Mouse (Mus musculus) monocyte, adult 5-6 weeks (primary cell): ENCODE results near the gene Arhgap6. TPM values are rescaled to one million over a fixed set of nuclear protein-coding genes. Genes with fewer than 3 reads are reported as not detected.

Experiments
- ATAC-seq: fragments of 153-309, 156-312 bp; replicated peaks from 2 replicates; pipeline ENCODE4 v1.8.0; 2017; ENCODE audit warnings: mild to moderate bottlenecking; ENCODE audit not compliant: low TSS enrichment, insufficient number of reproducible peaks, severe bottlenecking, poor library complexity, low FRiP score
- total RNA-seq: library from RNA; stranded (forward); fragments of 200-1000, 200-491, 200-594 nt; gene quantifications from 3 replicates; pipeline ENCODE4 v1.2.3, GENCODE M21; 2017

The Arhgap6 gene
- total RNA-seq, result 1.7 to 3.3 TPM (median 2.2 TPM) in 3 replicates

GRCm38 (mm10) chrX:168794974-168795858 lies at the start of gene Arhgap6:
Arhgap6 (plus strand) TSS chrX:168795099.
- ATAC-seq, result no peak

- ATAC-seq, result no peak
Measured at GRCm38 (mm10) chrX:168747011-168747410, 47.9 kb upstream of the Arhgap6 start.

- no peak for ATAC-seq
Measured at GRCm38 (mm10) chrX:168795859-168796848, 1.3 kb downstream of the Arhgap6 start.

GRCm38 (mm10) chrX:168804677-168805076 lies 9.8 kb downstream of the Arhgap6 start:
- ATAC-seq, result no peak

DNA sequence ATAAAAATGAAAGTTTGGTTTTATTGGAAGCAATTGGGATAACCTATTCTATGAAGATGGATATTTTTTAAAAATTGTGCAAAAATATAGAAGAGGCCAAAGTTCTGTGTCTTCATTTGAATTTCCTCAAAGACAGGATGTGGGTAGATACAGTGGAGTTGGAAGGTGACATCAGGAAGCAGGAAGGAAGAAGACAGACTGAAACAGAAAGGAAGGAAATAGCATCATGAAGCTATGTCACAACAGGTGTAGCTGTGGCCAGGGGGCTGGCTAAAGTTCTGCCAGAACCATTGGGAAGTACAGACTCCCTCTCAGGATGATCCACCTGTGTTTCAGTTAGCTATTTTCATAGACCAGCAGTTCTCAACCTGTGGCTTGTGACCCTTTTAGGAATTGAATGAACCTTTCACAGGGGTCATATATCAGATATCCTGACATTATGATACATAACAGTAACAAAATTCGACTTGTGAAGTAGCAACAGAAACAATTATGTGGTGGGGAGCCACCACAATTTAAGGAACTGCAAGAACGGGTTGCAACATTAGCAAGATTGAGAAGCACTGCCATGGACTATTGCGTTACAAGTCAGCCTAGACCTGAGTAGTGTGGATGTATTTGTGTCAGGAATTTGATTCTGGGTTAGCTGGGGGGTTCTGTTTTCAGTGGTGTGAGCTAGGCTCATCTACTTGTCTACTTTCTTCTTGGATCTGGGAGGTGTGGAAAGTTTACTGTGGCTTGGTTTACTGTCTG lies 15.8 kb downstream of the Arhgap6 start:
- ATAC-seq, result 0 out of 2 replicates have a peak, but pooled peaks have one; percentile 31

- no peak for ATAC-seq
Measured at GRCm38 (mm10) chrX:168818858-168819257, 24.0 kb downstream of the Arhgap6 start.

GRCm38 (mm10) chrX:168824166-168824565 lies 29.3 kb downstream of the Arhgap6 start:
- no peak for ATAC-seq

- ATAC-seq, result no peak
Measured at GRCm38 (mm10) chrX:168832343-168832742, 37.4 kb downstream of the Arhgap6 start.

- ATAC-seq, result no peak
Measured at GRCm38 (mm10) chrX:168848062-168848461, 53.2 kb downstream of the Arhgap6 start.

DNA sequence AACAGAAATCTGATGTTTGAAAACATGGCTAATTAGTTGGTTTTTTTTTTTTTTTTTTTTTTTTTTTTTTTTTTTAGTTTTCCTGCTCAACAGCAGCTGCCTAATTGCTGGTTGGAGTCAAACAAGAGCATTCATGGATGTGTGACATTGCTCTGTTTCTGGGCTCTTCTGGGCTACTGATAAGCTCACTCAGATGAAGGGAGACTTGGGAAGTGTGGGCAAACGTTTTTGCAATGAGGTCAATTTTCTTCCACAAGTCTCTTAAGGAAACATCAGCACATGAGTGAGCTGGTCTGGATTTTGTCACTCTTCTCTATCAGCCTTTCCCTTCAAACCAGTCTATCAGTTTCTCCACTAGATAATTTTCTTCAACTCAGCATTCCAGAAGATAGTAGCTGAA lies 79.8 kb downstream of the Arhgap6 start:
- ATAC-seq, result no peak

- ATAC-seq, result no peak
Measured at GRCm38 (mm10) chrX:168903557-168903956, 108.7 kb downstream of the Arhgap6 start.

DNA sequence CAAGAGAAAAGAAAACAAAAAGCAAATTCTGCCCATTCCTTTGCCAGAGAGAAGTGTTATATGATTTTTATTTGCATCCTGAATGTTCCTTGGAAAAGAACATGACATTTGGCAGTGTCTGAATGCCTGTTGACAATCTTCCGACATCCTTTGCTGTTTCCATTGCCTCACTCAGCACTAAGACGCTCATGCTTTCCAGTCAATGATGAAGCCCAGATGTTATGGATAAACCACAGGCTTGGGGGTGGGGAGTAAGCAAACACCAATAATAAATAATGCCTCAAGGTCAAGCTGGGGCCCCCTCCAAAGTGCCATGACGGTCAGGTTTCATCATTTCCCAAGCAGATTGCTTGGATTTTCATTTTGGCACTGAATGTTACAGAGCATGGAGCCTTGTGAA lies 109.2 kb downstream of the Arhgap6 start:
- no peak for ATAC-seq

GRCm38 (mm10) chrX:168907586-168907985 lies 112.7 kb downstream of the Arhgap6 start:
- no peak for ATAC-seq

- ATAC-seq, result no peak
Measured at GRCm38 (mm10) chrX:168913519-168913918, 118.6 kb downstream of the Arhgap6 start.

GRCm38 (mm10) chrX:168920942-168921341 lies 126.0 kb downstream of the Arhgap6 start:
- ATAC-seq, result no peak

DNA sequence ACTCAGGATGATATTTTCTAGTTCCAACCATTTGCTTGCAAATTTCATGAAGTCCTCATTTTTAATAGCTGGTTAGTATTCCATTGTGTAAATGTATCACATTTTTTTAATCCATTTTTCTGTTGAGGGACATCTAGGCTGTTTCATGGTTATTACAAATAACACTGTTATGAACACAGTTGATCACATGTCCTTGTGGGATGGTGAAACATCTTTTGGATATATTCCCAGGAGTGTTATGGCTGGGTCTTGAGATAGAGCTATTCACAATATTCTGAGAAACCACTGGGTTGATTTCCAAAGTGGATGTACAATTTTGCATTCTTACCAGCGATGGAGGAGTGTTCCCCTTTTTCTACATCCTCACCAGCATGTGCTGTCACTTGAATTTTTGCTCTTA lies 137.5 kb downstream of the Arhgap6 start:
- ATAC-seq, result no peak

DNA sequence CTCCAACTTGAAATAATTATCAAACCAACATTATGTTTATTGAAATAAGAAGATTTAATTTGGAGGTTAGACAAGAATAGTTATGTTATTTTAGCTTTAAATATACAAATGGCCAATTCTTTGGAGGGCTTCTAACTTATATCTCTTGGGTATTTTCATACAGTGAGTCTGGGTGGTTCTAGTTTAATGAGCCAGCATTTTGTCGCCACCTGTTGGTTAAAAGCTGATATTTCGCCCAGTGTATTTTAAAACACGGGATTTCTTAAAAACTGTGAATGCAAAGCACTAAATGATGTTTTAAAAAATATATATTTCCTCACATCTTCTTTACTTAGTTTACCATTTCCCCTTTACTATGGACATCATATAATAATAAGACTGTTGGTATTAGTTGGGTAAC lies 140.5 kb downstream of the Arhgap6 start:
- ATAC-seq, result no peak

DNA sequence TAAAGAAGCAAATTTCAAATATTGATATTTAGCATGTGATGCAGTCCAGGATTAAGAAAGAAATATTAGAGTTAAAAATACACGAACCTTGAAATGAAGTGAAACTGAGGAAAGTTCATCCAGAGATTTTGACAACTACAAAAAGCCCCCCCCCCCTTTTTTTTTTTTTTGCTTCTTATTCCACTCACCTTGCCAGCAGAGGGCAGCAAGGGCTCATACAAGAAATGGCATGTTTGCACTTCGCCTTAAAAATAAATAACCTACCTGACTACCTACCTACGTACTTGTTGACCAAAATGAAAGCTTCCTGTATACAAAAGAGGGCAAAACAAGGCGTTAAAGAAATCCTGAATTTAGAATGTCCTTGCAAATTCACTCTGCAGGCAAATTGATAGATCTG lies 143.0 kb downstream of the Arhgap6 start:
- ATAC-seq, result no peak

DNA sequence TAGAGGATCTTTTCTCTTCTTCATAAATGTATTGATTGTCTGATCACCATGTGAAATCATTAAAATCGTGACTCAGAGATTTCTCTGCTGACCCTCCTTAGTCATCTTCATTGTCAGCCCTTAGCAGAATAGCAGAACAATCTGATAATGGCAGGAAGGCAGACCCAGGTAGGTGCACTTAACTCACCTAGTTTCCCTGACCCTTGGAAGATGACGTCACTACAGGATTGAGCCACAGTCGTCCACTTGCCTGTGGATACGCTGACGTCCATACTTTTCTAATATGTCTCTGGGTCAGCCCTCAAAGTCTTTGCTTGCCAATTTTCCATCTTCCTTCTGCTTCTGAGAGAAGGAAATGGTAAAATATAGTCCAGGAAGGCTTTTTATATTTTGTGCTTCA lies 146.8 kb downstream of the Arhgap6 start:
- ATAC-seq, result no peak
